Mouse (Mus musculus): ENCODE measurements around the gene Nrip2. TPM values are rescaled to one million over a fixed set of nuclear protein-coding genes. Genes with fewer than 3 reads are reported as not detected.
A peak's percentile ranks its signal among the peaks of the same experiment; 100 is the strongest.

Nrip2 gene
- total and polyA plus RNA-seq, 3 experiments, result 0.13 to 1.3 TPM; not detected in 1

- no peak for DNase-seq (ENCODE audit: extremely low read depth)
- Histone ChIP-seq H3K79me2 (replicated peaks; ENCODE audit: control insufficient read depth, extremely low read depth, insufficient read depth, poor library complexity, severe bottlenecking) (no peaks in the 10 kb centered on the region), H3K27ac (ENCODE audit: insufficient read depth, low read depth) (no peak overlapping the region), H3K4me3 (replicated peaks in 1 of 3; ENCODE audit: low read depth in 2 of 3, low read length in 2 of 3, poor library complexity in 1 of 3) (no peak overlapping the region), H3K4me1 (ENCODE audit: control insufficient read depth in 1 of 2, insufficient read depth in 2 of 2) (peaks cover 3 to 24% of the 10 kb centered on the region in 2 experiments; a peak in 3 of 4 replicates), H3K36me3 (replicated peaks in 1 of 2; ENCODE audit: control insufficient read depth in 1 of 2, insufficient read depth in 1 of 2, low read length in 1 of 2) (no peaks in the 10 kb centered on the region), H3K9me3 (replicated peaks; ENCODE audit: low read length) (no peaks in the 10 kb centered on the region), H3K9ac (ENCODE audit: insufficient read depth, low read depth) (no peak overlapping the region), H3K4me2 (ENCODE audit: insufficient read depth, low read depth, poor library complexity, severe bottlenecking) (no peak overlapping the region), H3K27me3 (replicated peaks) (no peaks in the 10 kb centered on the region)
- dilution Hi-C loops (cut with MboI; ENCODE audit: extremely low pct_ligation_motif_present, extremely low pct_unique_long_range_greater_than_20kb, low sequenced_read_pairs) (no loop called here), in situ Hi-C loops (cut with MboI; ENCODE audit: low pct_ligation_motif_present, low pct_unique_long_range_greater_than_20kb, low sequenced_read_pairs) (no loop called here)
- TF ChIP-seq IRF4 (IDR thresholded peaks at IDR 0.05; ENCODE audit: low read depth, low read length) (no peak), CHD2 (IDR thresholded peaks at IDR 0.05; ENCODE audit: low read length) (no peak)
Measured at GRCm38 (mm10) chr6:128457186-128457585, 58.1 kb downstream of the Nrip2 start.

- H3K36me3 ChIP-seq (replicated peaks in 1 of 2; ENCODE audit: control insufficient read depth in 1 of 2, insufficient read depth in 1 of 2, low read length in 1 of 2), result no peaks in the 10 kb centered on the region
- in situ Hi-C loops (cut with MboI; ENCODE audit: low pct_ligation_motif_present, low pct_unique_long_range_greater_than_20kb, low sequenced_read_pairs) (no loop called here), dilution Hi-C loops (cut with MboI; ENCODE audit: extremely low pct_ligation_motif_present, extremely low pct_unique_long_range_greater_than_20kb, low sequenced_read_pairs) (no loop called here)
- H3K27ac ChIP-seq (ENCODE audit: insufficient read depth, low read depth), result no peak overlapping the region
- H3K9me3 ChIP-seq (replicated peaks; ENCODE audit: low read length), result no peaks in the 10 kb centered on the region
- H3K4me2 ChIP-seq (ENCODE audit: insufficient read depth, low read depth, poor library complexity, severe bottlenecking), result no peak overlapping the region
- DNase-seq (ENCODE audit: extremely low read depth), result no peak
- no peaks in the 10 kb centered on the region for H3K27me3 ChIP-seq (replicated peaks)
- TF ChIP-seq EP300 (IDR thresholded peaks at IDR 0.05; ENCODE audit: low read length) (peak; percentile 10; the same call in 1 of the 2 replicates), RCOR1 (conservative IDR thresholded peaks at IDR 0.05; ENCODE audit: low read depth, low read length) (no peak)
- no peaks in the 10 kb centered on the region for H3K79me2 ChIP-seq (replicated peaks; ENCODE audit: control insufficient read depth, extremely low read depth, insufficient read depth, poor library complexity, severe bottlenecking)
- peaks cover 3 to 24% of the 10 kb centered on the region in 2 experiments; a peak in 3 of 4 replicates for H3K4me1 ChIP-seq (ENCODE audit: control insufficient read depth in 1 of 2, insufficient read depth in 2 of 2)
- no peak overlapping the region for H3K9ac ChIP-seq (ENCODE audit: insufficient read depth, low read depth)
- no peak overlapping the region for H3K4me3 ChIP-seq (replicated peaks in 1 of 3; ENCODE audit: low read depth in 2 of 3, low read length in 2 of 3, poor library complexity in 1 of 3)
Measured at GRCm38 (mm10) chr6:128460321-128460720, 61.2 kb downstream of the Nrip2 start.

DNA sequence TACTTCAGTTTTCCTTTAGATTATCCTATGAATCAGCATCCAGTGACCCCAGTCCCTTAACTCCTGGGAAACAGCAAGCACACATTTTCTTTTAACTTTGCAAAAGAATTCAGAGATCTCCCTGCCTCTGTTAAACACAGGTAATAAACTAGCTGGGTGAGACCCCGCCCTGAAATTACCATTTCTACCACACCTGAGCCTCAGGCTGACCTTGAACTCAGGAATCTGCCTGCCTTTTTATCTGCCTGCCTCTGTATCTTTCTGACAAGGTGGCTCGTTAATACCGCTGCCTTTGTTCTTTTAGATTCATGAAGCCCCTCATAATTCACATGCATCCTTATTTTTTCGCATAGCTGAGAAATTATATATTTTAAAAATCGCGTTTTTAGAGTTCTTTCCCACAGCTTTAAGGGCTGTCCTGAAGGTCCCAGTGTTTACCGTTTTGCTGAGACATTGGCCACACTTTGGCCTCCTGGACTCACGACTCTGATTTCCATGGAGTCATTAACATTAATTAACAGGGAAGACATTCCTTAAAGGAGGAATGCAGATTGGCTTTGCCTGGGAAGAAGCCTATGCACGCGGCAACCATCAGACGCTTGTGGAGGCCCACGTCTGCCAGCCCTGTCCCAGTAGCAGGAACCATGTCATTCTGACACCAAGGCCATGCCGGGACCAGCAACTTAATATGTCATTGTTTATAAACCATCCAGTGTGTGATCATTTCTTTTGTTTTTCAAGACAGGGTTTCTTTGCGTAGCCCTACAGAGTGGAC, 61.8 kb downstream of the Nrip2 start:
- H3K27ac ChIP-seq (ENCODE audit: insufficient read depth, low read depth), result no peak overlapping the region
- H3K9me3 ChIP-seq (replicated peaks; ENCODE audit: low read length), result no peaks in the 10 kb centered on the region
- H3K4me3 ChIP-seq (replicated peaks in 1 of 3; ENCODE audit: low read depth in 2 of 3, low read length in 2 of 3, poor library complexity in 1 of 3), result no peak overlapping the region
- H3K79me2 ChIP-seq (replicated peaks; ENCODE audit: control insufficient read depth, extremely low read depth, insufficient read depth, poor library complexity, severe bottlenecking), result no peaks in the 10 kb centered on the region
- H3K4me1 ChIP-seq (ENCODE audit: control insufficient read depth in 1 of 2, insufficient read depth in 2 of 2), result peaks cover 3 to 24% of the 10 kb centered on the region in 2 experiments; a peak in 3 of 4 replicates
- no peak for DNase-seq (ENCODE audit: extremely low read depth)
- TF ChIP-seq BHLHE40 (IDR thresholded peaks at IDR 0.05; ENCODE audit: low read depth, low read length), result no peak
- no peak for TF ChIP-seq SMC3 (IDR thresholded peaks at IDR 0.05; ENCODE audit: low read depth, low read length)
- no peak for TF ChIP-seq EP300 (IDR thresholded peaks at IDR 0.05; ENCODE audit: low read length)
- no peak overlapping the region for H3K4me2 ChIP-seq (ENCODE audit: insufficient read depth, low read depth, poor library complexity, severe bottlenecking)
- no peaks in the 10 kb centered on the region for H3K27me3 ChIP-seq (replicated peaks)
- no peak overlapping the region for H3K9ac ChIP-seq (ENCODE audit: insufficient read depth, low read depth)
- dilution Hi-C loops (cut with MboI; ENCODE audit: extremely low pct_ligation_motif_present, extremely low pct_unique_long_range_greater_than_20kb, low sequenced_read_pairs) (no loop called here), in situ Hi-C loops (cut with MboI; ENCODE audit: low pct_ligation_motif_present, low pct_unique_long_range_greater_than_20kb, low sequenced_read_pairs) (no loop called here)
- no peaks in the 10 kb centered on the region for H3K36me3 ChIP-seq (replicated peaks in 1 of 2; ENCODE audit: control insufficient read depth in 1 of 2, insufficient read depth in 1 of 2, low read length in 1 of 2)

Measured in CH12.LX (cell line).